Mouse (Mus musculus): ENCODE measurements around the gene Cd59a. TPM values are rescaled to one million over a fixed set of nuclear protein-coding genes. Genes with fewer than 3 reads are reported as not detected.
"Not testable (repeated sequence)": the region's sequence is repeated elsewhere in the genome, so short reads cannot be mapped to it uniquely, and the experiment has no call there.

Gene Cd59a
- 12.6 and 22.4 TPM in 2 replicates for total RNA-seq (2017)

- peak; percentile 63 to 83 for ATAC-seq (replicated peaks in 1 of 2; ENCODE audit: insufficient read depth in 1 of 2, low FRiP score in 2 of 2, low TSS enrichment in 1 of 2, low read depth in 1 of 2, poor library complexity in 2 of 2, severe bottlenecking in 2 of 2)
These were observed at the start of gene Cd59a for GRCm38 (mm10) chr2:104095741-104096213. Gene Cd59a, plus strand, starts transcription at chr2:104095801.

GRCm38 (mm10) chr2:104058381-104058780 is 37.2 kb upstream of the Cd59a start:
- ATAC-seq (replicated peaks in 1 of 2; ENCODE audit: insufficient read depth in 1 of 2, low FRiP score in 2 of 2, low TSS enrichment in 1 of 2, low read depth in 1 of 2, poor library complexity in 2 of 2, severe bottlenecking in 2 of 2) = no peak

- ATAC-seq (replicated peaks in 1 of 2; ENCODE audit: insufficient read depth in 1 of 2, low FRiP score in 2 of 2, low TSS enrichment in 1 of 2, low read depth in 1 of 2, poor library complexity in 2 of 2, severe bottlenecking in 2 of 2) = no peak
These were observed 36.6 kb upstream of the Cd59a start for GRCm38 (mm10) chr2:104058954-104059353.

GRCm38 (mm10) chr2:104059786-104060185 is 35.8 kb upstream of the Cd59a start:
- ATAC-seq (replicated peaks in 1 of 2; ENCODE audit: insufficient read depth in 1 of 2, low FRiP score in 2 of 2, low TSS enrichment in 1 of 2, low read depth in 1 of 2, poor library complexity in 2 of 2, severe bottlenecking in 2 of 2) = no peak

GRCm38 (mm10) chr2:104060996-104061395 is 34.6 kb upstream of the Cd59a start:
- no peak for ATAC-seq (replicated peaks in 1 of 2; ENCODE audit: insufficient read depth in 1 of 2, low FRiP score in 2 of 2, low TSS enrichment in 1 of 2, low read depth in 1 of 2, poor library complexity in 2 of 2, severe bottlenecking in 2 of 2)

- no peak for ATAC-seq (replicated peaks in 1 of 2; ENCODE audit: insufficient read depth in 1 of 2, low FRiP score in 2 of 2, low TSS enrichment in 1 of 2, low read depth in 1 of 2, poor library complexity in 2 of 2, severe bottlenecking in 2 of 2)
These were observed 32.9 kb upstream of the Cd59a start for GRCm38 (mm10) chr2:104062665-104063064.

- ATAC-seq (replicated peaks in 1 of 2; ENCODE audit: insufficient read depth in 1 of 2, low FRiP score in 2 of 2, low TSS enrichment in 1 of 2, low read depth in 1 of 2, poor library complexity in 2 of 2, severe bottlenecking in 2 of 2) = no peak
These were observed 31.4 kb upstream of the Cd59a start for GRCm38 (mm10) chr2:104064152-104064551.

GRCm38 (mm10) chr2:104065526-104065925 is 30.1 kb upstream of the Cd59a start, which contains the start of gene Gm10912:
Gene Gm10912, plus strand, starts transcription at chr2:104065826.
- not testable (repeated sequence) for ATAC-seq (replicated peaks in 1 of 2; ENCODE audit: insufficient read depth in 1 of 2, low FRiP score in 2 of 2, low TSS enrichment in 1 of 2, low read depth in 1 of 2, poor library complexity in 2 of 2, severe bottlenecking in 2 of 2)

GRCm38 (mm10) chr2:104068450-104068849 is 27.2 kb upstream of the Cd59a start, which contains the start of gene Gm10799:
Gene Gm10799, minus strand, starts transcription at chr2:104068550.
- ATAC-seq (replicated peaks in 1 of 2; ENCODE audit: insufficient read depth in 1 of 2, low FRiP score in 2 of 2, low TSS enrichment in 1 of 2, low read depth in 1 of 2, poor library complexity in 2 of 2, severe bottlenecking in 2 of 2) = not testable (repeated sequence)

- peak; percentile 89 to 91 for ATAC-seq (replicated peaks in 1 of 2; ENCODE audit: insufficient read depth in 1 of 2, low FRiP score in 2 of 2, low TSS enrichment in 1 of 2, low read depth in 1 of 2, poor library complexity in 2 of 2, severe bottlenecking in 2 of 2)
These were observed 25.9 kb upstream of the Cd59a start, which contains the start of gene Cd59b for GRCm38 (mm10) chr2:104069704-104070185. Gene Cd59b, plus strand, starts transcription at chr2:104069849.

GRCm38 (mm10) chr2:104078285-104078684 is 17.3 kb upstream of the Cd59a start:
- peak; percentile 32 to 68; a peak in 3 of 4 replicates for ATAC-seq (replicated peaks in 1 of 2; ENCODE audit: insufficient read depth in 1 of 2, low FRiP score in 2 of 2, low TSS enrichment in 1 of 2, low read depth in 1 of 2, poor library complexity in 2 of 2, severe bottlenecking in 2 of 2)

GRCm38 (mm10) chr2:104081436-104082050 is 14.1 kb upstream of the Cd59a start:
- ATAC-seq (replicated peaks in 1 of 2; ENCODE audit: insufficient read depth in 1 of 2, low FRiP score in 2 of 2, low TSS enrichment in 1 of 2, low read depth in 1 of 2, poor library complexity in 2 of 2, severe bottlenecking in 2 of 2) = not testable (repeated sequence)

GRCm38 (mm10) chr2:104082474-104082873 is 13.1 kb upstream of the Cd59a start:
- no peak for ATAC-seq (replicated peaks in 1 of 2; ENCODE audit: insufficient read depth in 1 of 2, low FRiP score in 2 of 2, low TSS enrichment in 1 of 2, low read depth in 1 of 2, poor library complexity in 2 of 2, severe bottlenecking in 2 of 2)

- ATAC-seq (replicated peaks in 1 of 2; ENCODE audit: insufficient read depth in 1 of 2, low FRiP score in 2 of 2, low TSS enrichment in 1 of 2, low read depth in 1 of 2, poor library complexity in 2 of 2, severe bottlenecking in 2 of 2) = not testable (repeated sequence)
These were observed 11.6 kb upstream of the Cd59a start for GRCm38 (mm10) chr2:104084027-104084426.

- not testable (repeated sequence) for ATAC-seq (replicated peaks in 1 of 2; ENCODE audit: insufficient read depth in 1 of 2, low FRiP score in 2 of 2, low TSS enrichment in 1 of 2, low read depth in 1 of 2, poor library complexity in 2 of 2, severe bottlenecking in 2 of 2)
These were observed 8.0 kb upstream of the Cd59a start for GRCm38 (mm10) chr2:104087562-104087961.

- no peak for ATAC-seq (replicated peaks in 1 of 2; ENCODE audit: insufficient read depth in 1 of 2, low FRiP score in 2 of 2, low TSS enrichment in 1 of 2, low read depth in 1 of 2, poor library complexity in 2 of 2, severe bottlenecking in 2 of 2)
These were observed 2.3 kb upstream of the Cd59a start for GRCm38 (mm10) chr2:104093305-104093704.

- no peak for ATAC-seq (replicated peaks in 1 of 2; ENCODE audit: insufficient read depth in 1 of 2, low FRiP score in 2 of 2, low TSS enrichment in 1 of 2, low read depth in 1 of 2, poor library complexity in 2 of 2, severe bottlenecking in 2 of 2)
These were observed 655 bp downstream of the Cd59a start for GRCm38 (mm10) chr2:104096256-104096655.

- ATAC-seq (replicated peaks in 1 of 2; ENCODE audit: insufficient read depth in 1 of 2, low FRiP score in 2 of 2, low TSS enrichment in 1 of 2, low read depth in 1 of 2, poor library complexity in 2 of 2, severe bottlenecking in 2 of 2) = not testable (repeated sequence)
These were observed 1.2 kb downstream of the Cd59a start for GRCm38 (mm10) chr2:104096796-104097195.

- ATAC-seq (replicated peaks in 1 of 2; ENCODE audit: insufficient read depth in 1 of 2, low FRiP score in 2 of 2, low TSS enrichment in 1 of 2, low read depth in 1 of 2, poor library complexity in 2 of 2, severe bottlenecking in 2 of 2) = not testable (repeated sequence)
These were observed 1.8 kb downstream of the Cd59a start for GRCm38 (mm10) chr2:104097396-104097795.

Data from hematopoietic stem cell, adult 5-6 weeks (primary cell).